Mouse (Mus musculus) left cerebral cortex, adult 2 months (tissue): ENCODE measurements around the gene Tmprss13. TPM values are rescaled to one million over a fixed set of nuclear protein-coding genes. Genes with fewer than 3 reads are reported as not detected.

Source experiments
- DNase-seq, 2 experiments: peaks; one replicate each; pipeline ENCODE4 v3.0.0; 2021 to 2022; ENCODE audit warnings: low spot score in 2 of 2, mixed read lengths in 1 of 2; ENCODE audit errors: extremely low spot score in 1 of 2
- H3K27ac ChIP-seq: fragments of 200-600 bp; 2 replicates; pipeline ENCODE4 v1.8.1; 2022
- H3K4me3 ChIP-seq: fragments of 200-600 bp; 2 replicates; pipeline ENCODE4 v1.8.1; 2022
- CTCF ChIP-seq: fragments of 200-600 bp; IDR thresholded peaks from 2 replicates; pipeline ENCODE4 v1.8.1; 2022; ENCODE audit warnings: antibody characterized with exemption, mild to moderate bottlenecking, moderate library complexity
- intact Hi-C: fragments of 180-260 bp; cut with DNase I; formaldehyde crosslinking; loops from one replicate; pipeline ENCODE4 v1.15.1; 2025
- total RNA-seq, 2 experiments: library from RNA; stranded (reverse); gene quantifications; 2 replicates each; pipeline ENCODE4 v1.2.3; 2021

The Tmprss13 gene
- total RNA-seq, 2 experiments from 2014 or later, result not detected

DNA sequence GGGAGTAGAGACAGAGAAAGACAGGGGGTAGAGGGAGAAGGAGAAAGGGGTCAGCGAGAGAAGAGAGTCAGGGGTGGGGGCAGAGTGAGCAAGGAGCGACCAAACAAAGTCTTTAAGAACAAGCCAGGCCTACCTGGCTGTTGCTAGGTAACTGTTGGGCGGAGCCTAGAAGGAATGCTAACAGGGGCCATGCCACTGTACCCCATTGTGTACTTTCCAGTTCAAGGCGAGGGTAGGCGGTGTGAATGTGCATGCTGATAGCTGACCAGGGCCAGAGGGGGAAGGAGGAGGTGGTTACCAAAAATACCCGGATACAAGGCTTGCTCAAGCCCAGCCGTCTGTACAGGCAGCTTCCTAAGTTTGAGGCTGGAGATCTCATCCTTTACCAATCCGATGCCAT is 17.1 kb upstream of the Tmprss13 start:
- no peak for TF ChIP-seq CTCF
- no peak overlapping the region for H3K27ac ChIP-seq
- DNase-seq, result no peak
- H3K4me3 ChIP-seq, result no peak overlapping the region
- intact Hi-C loops, result loop anchor here (10.0 kb wide), 1 partner anchor 453 kb away; no protein-coding TSS in a partner anchor

DNA sequence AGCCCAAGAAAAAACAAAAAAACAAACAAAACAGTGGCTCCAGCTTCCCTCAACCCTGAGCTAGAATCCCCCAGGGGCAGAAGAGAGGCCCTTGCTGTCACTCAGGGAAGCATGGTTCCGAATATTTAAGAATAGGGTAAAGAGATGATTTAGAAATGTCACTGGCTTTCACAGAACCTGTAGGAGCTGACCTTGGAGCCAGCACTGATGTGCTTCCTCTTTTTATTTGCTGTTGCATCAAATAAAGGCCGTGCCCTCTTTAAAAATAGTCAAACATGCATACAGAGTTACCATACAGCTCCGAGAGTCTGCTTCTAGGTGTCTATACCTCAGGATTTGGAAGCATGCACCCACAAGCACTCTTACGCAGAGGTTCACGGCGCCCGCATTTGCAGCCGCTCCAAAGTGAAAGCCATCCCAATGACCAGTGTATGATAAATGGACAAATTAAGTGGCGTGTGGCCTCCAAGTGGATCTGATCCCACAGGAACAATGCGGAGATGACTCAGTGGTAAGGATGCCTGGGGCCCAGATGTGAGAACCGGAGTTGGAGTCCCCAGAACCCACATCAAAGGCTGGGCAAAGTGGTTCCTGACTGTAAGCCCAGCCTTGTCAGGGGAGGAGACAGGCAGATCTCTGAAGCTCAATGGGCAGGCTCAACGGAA is 12.0 kb upstream of the Tmprss13 start:
- intact Hi-C loops, result loop anchor here (10.0 kb wide), 1 partner anchor 448 kb away; no protein-coding TSS in a partner anchor
- no peak for TF ChIP-seq CTCF
- no peak for DNase-seq
- Histone ChIP-seq H3K27ac (no peak overlapping the region), H3K4me3 (no peak overlapping the region)

DNA sequence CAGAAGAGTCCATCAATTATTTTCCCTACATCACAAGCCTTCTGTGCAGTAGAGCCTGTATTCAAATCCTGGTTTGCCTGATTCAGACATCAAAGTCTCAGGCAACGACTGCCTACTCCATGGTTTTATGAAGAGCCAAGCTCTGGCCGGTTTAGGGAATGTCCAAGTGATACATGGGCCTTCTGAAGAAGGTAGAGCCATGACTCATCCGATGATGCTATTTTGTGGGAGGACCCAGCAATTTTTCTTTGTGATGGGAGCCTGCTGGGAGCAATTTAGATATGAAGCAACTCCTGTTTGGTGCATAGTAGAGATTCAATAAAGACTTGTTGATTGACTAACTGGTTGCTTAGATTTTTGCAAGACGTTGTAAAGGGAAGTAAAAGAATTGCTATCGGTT is 10.4 kb upstream of the Tmprss13 start:
- no peak overlapping the region for H3K4me3 ChIP-seq
- H3K27ac ChIP-seq, result no peak overlapping the region
- no peak for DNase-seq
- intact Hi-C loops, result loop anchor here (10.0 kb wide), 1 partner anchor 446 kb away; no protein-coding TSS in a partner anchor
- no peak for TF ChIP-seq CTCF

DNA sequence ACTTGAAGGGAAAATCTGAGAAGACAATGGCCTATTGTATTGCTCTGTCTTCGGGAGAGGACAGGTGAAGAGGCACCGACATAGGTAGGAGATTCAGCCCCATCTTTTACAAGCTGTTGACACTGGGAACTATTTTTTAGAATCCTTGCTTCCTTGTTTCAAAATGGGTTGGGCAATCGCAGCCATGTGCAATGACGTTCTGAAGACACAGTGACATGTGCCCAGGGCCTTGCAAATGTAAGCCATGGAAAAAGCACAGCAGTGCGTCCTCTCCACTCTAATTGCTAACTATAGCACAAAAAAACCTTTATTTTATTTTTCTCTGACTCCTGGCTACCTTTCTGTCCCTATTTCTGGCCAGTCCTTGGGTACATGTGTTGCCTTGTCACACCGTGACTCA is 7.0 kb upstream of the Tmprss13 start:
- TF ChIP-seq CTCF, result no peak
- intact Hi-C loops, result no loop called here
- no peak for DNase-seq
- no peak overlapping the region for H3K27ac ChIP-seq
- H3K4me3 ChIP-seq, result no peak overlapping the region

DNA sequence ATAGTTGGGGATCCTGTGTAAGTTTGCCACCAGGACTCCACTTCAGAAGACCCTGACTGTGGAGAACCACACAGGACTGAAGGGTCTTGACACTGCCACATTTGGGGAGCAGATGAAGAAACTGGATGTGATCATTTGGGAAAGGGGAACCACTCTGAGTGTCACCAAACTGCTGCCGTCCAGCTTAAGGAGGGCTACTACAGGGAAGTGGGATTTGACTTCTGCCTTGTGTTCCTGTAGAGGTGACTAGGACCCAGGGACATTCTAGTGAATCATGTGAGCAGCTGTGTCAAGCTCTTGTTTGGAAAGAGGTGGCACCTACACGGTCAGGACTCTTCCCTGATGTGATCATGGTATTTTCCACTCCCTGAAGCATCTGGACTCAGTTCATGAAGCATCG is 5.0 kb upstream of the Tmprss13 start:
- Histone ChIP-seq H3K27ac (no peak overlapping the region), H3K4me3 (no peak overlapping the region)
- DNase-seq, result no peak
- TF ChIP-seq CTCF, result no peak
- intact Hi-C loops, result no loop called here

DNA sequence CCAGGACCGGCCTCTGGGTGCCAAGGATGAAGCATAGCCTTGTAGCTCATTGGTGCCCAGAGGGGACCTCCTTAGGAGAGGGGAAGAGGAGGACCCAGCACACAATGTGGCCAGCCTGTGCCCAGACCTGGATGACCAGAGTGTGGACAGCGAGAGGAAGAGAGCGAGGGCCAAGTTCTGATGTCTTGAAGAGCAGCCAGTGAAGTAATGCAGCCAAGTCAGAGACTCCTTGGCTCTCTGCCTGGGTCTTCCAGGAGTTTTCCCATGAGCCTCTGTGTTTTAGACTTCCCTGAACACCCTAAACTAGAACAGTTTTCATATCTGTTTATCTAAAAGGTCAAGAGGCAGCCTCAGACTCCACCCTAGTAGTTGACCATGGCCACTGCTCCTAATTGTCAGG is 1.3 kb upstream of the Tmprss13 start:
- intact Hi-C loops, result no loop called here
- no peak overlapping the region for H3K4me3 ChIP-seq
- H3K27ac ChIP-seq, result no peak overlapping the region

DNA sequence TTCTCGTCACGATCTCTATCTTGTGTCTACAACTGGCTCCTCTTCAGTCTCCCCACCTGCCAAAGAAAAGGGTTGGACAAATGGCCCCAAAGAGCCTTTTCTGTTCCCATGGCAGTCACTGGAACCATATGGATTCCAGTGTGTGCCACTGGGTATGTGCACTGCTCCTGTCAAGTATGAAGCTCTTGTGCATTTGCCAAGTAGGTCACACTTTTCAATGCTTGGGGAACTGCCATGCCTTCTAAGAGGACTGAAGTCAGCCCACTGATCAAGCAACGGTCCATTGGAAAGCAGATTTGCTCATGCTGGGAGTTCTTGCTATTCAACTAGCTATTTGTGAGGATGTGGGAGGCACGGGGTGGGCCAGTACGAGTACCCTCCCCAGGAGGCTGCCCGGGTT is 2.6 kb downstream of the Tmprss13 start:
- no peak overlapping the region for H3K27ac ChIP-seq
- intact Hi-C loops, result no loop called here
- TF ChIP-seq CTCF, result no peak
- no peak overlapping the region for H3K4me3 ChIP-seq
- DNase-seq, result no peak

More for the DNA sequence above, 1.3 kb upstream of the Tmprss13 start:
- DNase-seq, result no peak
- TF ChIP-seq CTCF, result no peak

DNA sequence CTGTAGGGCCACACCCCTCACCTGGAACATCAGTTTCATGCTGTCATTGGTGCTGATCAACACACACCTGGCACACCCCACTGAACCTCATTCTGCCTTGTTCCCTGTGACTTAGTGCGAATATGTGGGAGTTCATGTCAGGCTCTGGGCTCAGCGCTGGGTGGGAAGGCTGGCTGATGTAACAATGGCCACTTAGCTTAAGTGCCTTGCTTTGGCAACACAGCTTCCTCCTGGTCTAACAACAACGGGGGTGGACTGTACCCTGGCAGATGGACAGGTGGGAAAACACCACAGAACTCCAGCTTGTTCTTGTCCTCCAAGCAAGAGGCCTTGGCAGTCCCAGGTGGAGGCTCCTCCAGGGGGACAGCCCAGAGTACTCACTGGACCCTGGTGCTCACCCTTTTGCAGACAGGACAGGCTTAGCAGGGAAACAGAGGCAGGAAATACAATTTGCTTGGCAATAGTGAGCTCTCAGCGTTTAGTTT is 3.1 kb downstream of the Tmprss13 start:
- intact Hi-C loops, result no loop called here
- no peak for TF ChIP-seq CTCF
- no peak overlapping the region for H3K4me3 ChIP-seq

DNA sequence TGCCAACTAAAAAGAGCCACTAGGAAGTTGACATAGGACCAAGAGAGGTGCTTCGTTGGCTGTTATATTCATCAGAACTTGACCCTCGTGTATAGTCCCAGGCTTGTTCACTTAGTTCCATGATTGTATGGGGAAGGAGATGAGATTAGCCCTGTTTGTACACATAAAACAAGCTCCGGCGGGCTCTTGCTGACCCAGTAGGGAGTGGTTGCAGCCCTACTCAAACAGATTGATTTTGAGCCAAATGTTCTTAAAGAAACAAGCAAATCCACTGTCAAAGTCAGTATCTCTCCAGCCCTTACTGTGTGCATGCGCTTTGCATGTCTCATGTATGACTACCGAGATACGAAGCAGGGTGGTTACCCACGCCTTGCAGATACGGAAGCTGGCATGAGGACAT is 7.5 kb downstream of the Tmprss13 start:
- TF ChIP-seq CTCF, result no peak
- Histone ChIP-seq H3K27ac (no peak overlapping the region), H3K4me3 (no peak overlapping the region)
- no peak for DNase-seq
- intact Hi-C loops, result no loop called here

More for the DNA sequence above, 3.1 kb downstream of the Tmprss13 start:
- H3K27ac ChIP-seq, result no peak overlapping the region
- no peak for DNase-seq

DNA sequence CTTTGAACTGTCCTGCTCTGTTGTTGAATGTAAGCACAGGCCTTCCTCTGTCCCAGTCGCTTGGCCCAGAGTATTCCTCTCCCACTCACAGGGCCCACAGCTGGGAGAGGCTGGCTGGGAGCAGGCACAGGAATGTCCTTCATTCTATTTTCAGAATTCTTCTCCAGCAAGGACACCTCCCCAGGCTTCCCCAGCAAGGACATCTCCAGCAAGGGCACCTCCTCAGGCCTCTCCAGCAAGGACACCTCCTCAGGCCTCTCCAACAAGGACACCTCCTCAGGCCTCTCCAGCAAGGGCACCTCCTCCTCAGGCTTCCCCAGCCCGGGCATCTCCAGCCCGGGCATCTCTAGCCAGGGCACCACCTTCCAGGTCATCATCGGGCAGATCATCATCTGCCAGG is 9.4 kb downstream of the Tmprss13 start:
- no peak overlapping the region for H3K4me3 ChIP-seq
- intact Hi-C loops, result no loop called here
- no peak overlapping the region for H3K27ac ChIP-seq
- no peak for DNase-seq
- TF ChIP-seq CTCF, result no peak

DNA sequence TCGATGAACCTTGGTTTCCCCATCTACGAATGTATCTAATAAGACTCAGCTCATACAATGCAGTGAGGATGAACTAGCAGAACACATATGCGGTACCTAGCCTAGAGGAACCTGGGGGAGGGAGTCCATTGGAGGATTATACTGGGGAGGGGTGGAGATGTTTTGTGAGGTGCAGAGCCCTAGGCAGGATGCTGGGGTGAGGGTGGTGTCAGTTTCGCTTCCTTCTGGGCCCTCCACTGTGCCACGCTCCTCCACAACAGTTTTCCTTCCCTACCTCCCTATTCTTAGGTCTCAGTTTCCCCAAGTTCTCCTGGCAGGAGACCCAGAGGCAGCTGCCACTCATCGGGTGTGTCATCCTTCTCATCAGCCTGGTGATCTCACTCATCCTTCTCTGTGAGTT is 10.7 kb downstream of the Tmprss13 start:
- intact Hi-C loops, result no loop called here
- no peak overlapping the region for H3K4me3 ChIP-seq
- TF ChIP-seq CTCF, result no peak
- no peak for DNase-seq
- H3K27ac ChIP-seq, result no peak overlapping the region

DNA sequence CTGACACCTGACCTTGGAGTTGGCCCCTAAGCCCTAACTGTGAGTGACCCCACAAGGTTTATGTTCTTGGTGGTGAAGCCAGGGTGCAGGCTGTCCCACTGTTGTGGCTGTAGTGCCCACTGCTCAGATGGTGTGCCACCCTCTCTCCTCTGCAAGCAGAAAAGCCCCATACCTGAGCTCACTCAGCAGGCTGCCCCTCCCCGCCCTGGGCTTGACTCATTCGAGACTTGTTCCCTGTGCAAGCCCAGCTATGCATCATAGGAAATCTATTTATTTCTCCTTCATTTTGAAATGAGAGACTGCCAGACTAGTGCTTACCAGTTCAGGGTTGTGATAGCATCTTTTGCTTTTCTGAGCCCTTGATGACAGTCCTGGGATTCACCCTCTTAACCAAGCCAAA is 18.5 kb downstream of the Tmprss13 start:
- DNase-seq, result no peak
- intact Hi-C loops, result no loop called here
- H3K27ac ChIP-seq, result no peak overlapping the region
- no peak for TF ChIP-seq CTCF
- H3K4me3 ChIP-seq, result no peak overlapping the region

DNA sequence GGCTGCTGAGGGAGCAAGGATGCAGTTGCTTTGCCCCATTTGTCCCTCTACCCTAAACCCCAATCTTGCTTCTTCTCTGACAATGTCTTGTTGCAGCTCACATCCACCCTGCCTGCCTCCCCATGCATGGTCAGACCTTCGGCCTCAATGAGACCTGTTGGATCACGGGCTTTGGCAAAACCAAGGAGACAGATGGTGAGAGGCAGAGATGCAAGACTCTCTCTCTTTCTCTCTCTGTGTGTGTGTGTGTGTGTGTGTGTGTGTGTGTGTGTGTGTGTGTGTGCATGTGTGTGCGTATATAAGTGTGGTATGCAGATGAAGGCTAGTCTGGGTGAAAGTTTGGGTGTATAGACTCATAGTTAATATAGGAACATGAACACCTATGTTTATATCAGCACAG is 24.2 kb downstream of the Tmprss13 start:
- intact Hi-C loops, result no loop called here
- no peak for TF ChIP-seq CTCF
- no peak overlapping the region for H3K4me3 ChIP-seq
- no peak for DNase-seq
- no peak overlapping the region for H3K27ac ChIP-seq
